Mouse (Mus musculus) hindbrain, embryonic 16.5 days (tissue): ENCODE results near the gene Npy1r. TPM values are rescaled to one million over a fixed set of nuclear protein-coding genes. Genes with fewer than 3 reads are reported as not detected.

ENCODE experiments used
- polyA plus RNA-seq: library from polyadenylated mRNA; unstranded; fragments of >200 nt; fragmentation: Nextera tagmentation; extraction: Ambion mirVana; gene quantifications from 2 replicates; pipeline ENCODE4 v1.2.1, GENCODE M21; 2015

Gene Npy1r
- polyA plus RNA-seq, 1 experiment from 2014 or later: 9.1 TPM

Other genes starting within 250 kb of the Npy1r start
- 9.7 and 11.4 TPM in 2 replicates for gene Tma16, start 210.7 kb upstream of the Npy1r start, polyA plus RNA-seq
- gene Tktl2, start 185.4 kb upstream of the Npy1r start, polyA plus RNA-seq: not detected in 2 replicates
- gene Npy5r, start 9.1 kb upstream of the Npy1r start, polyA plus RNA-seq: 2.4 and 3.1 TPM in 2 replicates
- gene Naf1, start 163.0 kb downstream of the Npy1r start, polyA plus RNA-seq: 1.7 and 2.1 TPM in 2 replicates